Mouse (Mus musculus) heart, embryonic 12.5 days (tissue): ENCODE results near the gene Ripply1. TPM values are rescaled to one million over a fixed set of nuclear protein-coding genes. Genes with fewer than 3 reads are reported as not detected.

Experiments
- ATAC-seq: fragments of 200-750 bp; cut with Nextera tagmentation; 2 replicates; pipeline ENCODE4 v1.8.0; 2017; ENCODE audit warnings: moderate TSS enrichment, moderate library complexity; ENCODE audit not compliant: insufficient number of reproducible peaks, low FRiP score
- H3K27ac ChIP-seq: fragments of 300-500 bp; sonication (generic); 2 replicates; pipeline ENCODE4 v1.5.1; 2016; ENCODE audit warnings: mild to moderate bottlenecking, moderate library complexity; ENCODE audit not compliant: poor library complexity, severe bottlenecking
- H3K27me3 ChIP-seq: fragments of 300-500 bp; sonication (generic); replicated peaks from 2 replicates; pipeline ENCODE4 v1.6.1; 2016; ENCODE audit warnings: mild to moderate bottlenecking, moderate library complexity
- H3K36me3 ChIP-seq: fragments of 300-500 bp; sonication (generic); 2 replicates; pipeline ENCODE4 v1.6.1; 2016; ENCODE audit warnings: mild to moderate bottlenecking, moderate library complexity
- H3K4me1 ChIP-seq: fragments of 300-500 bp; sonication (generic); replicated peaks from 2 replicates; pipeline ENCODE4 v1.6.1; 2016; ENCODE audit warnings: mild to moderate bottlenecking
- H3K4me2 ChIP-seq: fragments of 300-500 bp; sonication (generic); 2 replicates; pipeline ENCODE4 v1.6.1; 2016; ENCODE audit warnings: mild to moderate bottlenecking, moderate library complexity
- H3K4me3 ChIP-seq: fragments of 300-500 bp; sonication (generic); 2 replicates; pipeline ENCODE4 v1.5.1; 2016; ENCODE audit warnings: mild to moderate bottlenecking
- H3K9ac ChIP-seq: fragments of 300-500 bp; sonication (generic); 2 replicates; pipeline ENCODE4 v1.6.1; 2016; ENCODE audit warnings: mild to moderate bottlenecking, moderate library complexity
- H3K9me3 ChIP-seq: fragments of 300-500 bp; sonication (generic); replicated peaks from 2 replicates; pipeline ENCODE4 v1.6.1; 2016; ENCODE audit warnings: mild to moderate bottlenecking, moderate library complexity
- WGBS: fragments of 180-500 bp; shearing (Covaris S2); methylation state at CpG from one replicate; pipeline ENCODE4 v1.1.7; 2016; 5-methylcytosine and 5-hydroxymethylcytosine counted together
- polyA plus RNA-seq: library from polyadenylated mRNA; unstranded; fragments of >200 nt; fragmentation: Nextera tagmentation; extraction: Ambion mirVana; gene quantifications from 2 replicates; pipeline ENCODE4 v1.2.1, GENCODE M21; 2016

Gene Ripply1
- polyA plus RNA-seq, 1 experiment from 2014 or later = not detected

- peaks cover 24% of the 10 kb centered on the region for H3K36me3 ChIP-seq
Measured at GRCm38 (mm10) chrX:139730541-139730940, 51.6 kb downstream of the Ripply1 start.

More at GRCm38 (mm10) chrX:139730541-139730940, 51.6 kb downstream of the Ripply1 start:
- H3K27ac ChIP-seq = no peak overlapping the region
- no peaks in the 10 kb centered on the region for H3K4me1 ChIP-seq
- ATAC-seq = no peak
- H3K27me3 ChIP-seq = no peaks in the 10 kb centered on the region
- no peak overlapping the region for H3K4me2 ChIP-seq
- no peak overlapping the region for H3K4me3 ChIP-seq
- H3K9ac ChIP-seq = no peak overlapping the region
- H3K9me3 ChIP-seq = no peaks in the 10 kb centered on the region
- 84% methylated on average over 3 of the region's 3 CpGs for WGBS

Other genes starting within 250 kb of the Ripply1 start
- gene Rnf128, start 219.0 kb downstream of the Ripply1 start, polyA plus RNA-seq = 32.3 and 32.7 TPM in 2 replicates
- gene Tbc1d8b, start 97.4 kb downstream of the Ripply1 start, polyA plus RNA-seq = 3.4 and 3.7 TPM in 2 replicates
- 0.41 TPM in 1 of 2 replicates, not detected in the other for gene Gm15013, start 67.9 kb downstream of the Ripply1 start, polyA plus RNA-seq
- gene Cldn2, start 18.5 kb upstream of the Ripply1 start, polyA plus RNA-seq = 0.08 and 0.27 TPM in 2 replicates
- 13.4 and 15.6 TPM in 2 replicates for gene Morc4, start 89.3 kb upstream of the Ripply1 start, polyA plus RNA-seq
- gene Rbm41, start 216.2 kb upstream of the Ripply1 start, polyA plus RNA-seq = 6.1 and 8.4 TPM in 2 replicates